Mouse (Mus musculus): ENCODE results near the gene Stxbp4. TPM values are rescaled to one million over a fixed set of nuclear protein-coding genes. Genes with fewer than 3 reads are reported as not detected.

The Stxbp4 gene
- total and polyA plus RNA-seq, 3 experiments, result 3.7 to 5.6 (median 4.6) TPM

- dilution Hi-C loops (cut with MboI; ENCODE audit: extremely low pct_ligation_motif_present, extremely low pct_unique_long_range_greater_than_20kb, low sequenced_read_pairs) (no loop called here), in situ Hi-C loops (cut with MboI; ENCODE audit: low pct_ligation_motif_present, low pct_unique_long_range_greater_than_20kb, low sequenced_read_pairs) (loop anchor here (25.0 kb wide), 1 partner anchor 635 kb away; no protein-coding TSS in a partner anchor)
- H3K36me3 ChIP-seq (replicated peaks in 1 of 2; ENCODE audit: control insufficient read depth in 1 of 2, insufficient read depth in 1 of 2, low read length in 1 of 2), result peaks cover 5 to 19% of the 10 kb centered on the region in 2 experiments
- H3K9ac ChIP-seq (ENCODE audit: insufficient read depth, low read depth), result no peak overlapping the region
- no peak overlapping the region for H3K4me2 ChIP-seq (ENCODE audit: insufficient read depth, low read depth, poor library complexity, severe bottlenecking)
- no peak overlapping the region for H3K4me3 ChIP-seq (replicated peaks in 1 of 3; ENCODE audit: low read depth in 2 of 3, low read length in 2 of 3, poor library complexity in 1 of 3)
- no peak for DNase-seq (ENCODE audit: extremely low read depth)
- no peaks in the 10 kb centered on the region for H3K79me2 ChIP-seq (replicated peaks; ENCODE audit: control insufficient read depth, extremely low read depth, insufficient read depth, poor library complexity, severe bottlenecking)
- TF ChIP-seq ETS1 (conservative IDR thresholded peaks at IDR 0.05; ENCODE audit: low read depth, low read length), result no peak
- no peak overlapping the region for H3K27ac ChIP-seq (ENCODE audit: insufficient read depth, low read depth)
- no peaks in the 10 kb centered on the region for H3K27me3 ChIP-seq (replicated peaks)
- no peaks in the 10 kb centered on the region for H3K9me3 ChIP-seq (replicated peaks; ENCODE audit: low read length)
- H3K4me1 ChIP-seq (ENCODE audit: control insufficient read depth in 1 of 2, insufficient read depth in 2 of 2), result peaks cover 0 to 9% of the 10 kb centered on the region in 2 experiments; a peak in 2 of 4 replicates
These were observed 15.8 kb downstream of the Stxbp4 start for GRCm38 (mm10) chr11:90622044-90622443.

GRCm38 (mm10) chr11:90616431-90616830 lies 21.5 kb downstream of the Stxbp4 start:
- H3K27me3 ChIP-seq (replicated peaks), result no peaks in the 10 kb centered on the region
- dilution Hi-C loops (cut with MboI; ENCODE audit: extremely low pct_ligation_motif_present, extremely low pct_unique_long_range_greater_than_20kb, low sequenced_read_pairs), result no loop called here
- no peak overlapping the region for H3K9ac ChIP-seq (ENCODE audit: insufficient read depth, low read depth)
- no peaks in the 10 kb centered on the region for H3K79me2 ChIP-seq (replicated peaks; ENCODE audit: control insufficient read depth, extremely low read depth, insufficient read depth, poor library complexity, severe bottlenecking)
- in situ Hi-C loops (cut with MboI; ENCODE audit: low pct_ligation_motif_present, low pct_unique_long_range_greater_than_20kb, low sequenced_read_pairs), result loop anchor here (5.0 to 25.0 kb wide), 3 partner anchors 309 to 629 kb away; no protein-coding TSS in a partner anchor
- no peak for TF ChIP-seq POLR2AphosphoS2 (IDR thresholded peaks at IDR 0.05; ENCODE audit: low read depth, low read length)
- TF ChIP-seq RAD21 (IDR thresholded peaks at IDR 0.05; ENCODE audit: low read depth, low read length), result peak; percentile 85
- no peak for TF ChIP-seq ZNF384 (IDR thresholded peaks at IDR 0.05; ENCODE audit: low read depth, low read length)
- TF ChIP-seq CTCF (conservative IDR thresholded peaks at IDR 0.05 in 1 of 2, IDR thresholded peaks at IDR 0.05 in 1 of 2; ENCODE audit: low read depth in 2 of 2, low read length in 2 of 2), result peak; percentile 31 to 83; a peak in 3 of 4 replicates
- TF ChIP-seq MYC (IDR thresholded peaks at IDR 0.05; ENCODE audit: low read depth, low read length), result peak; percentile 32; the same call in 1 of the 2 replicates
- peak; percentile 75 for TF ChIP-seq SMC3 (IDR thresholded peaks at IDR 0.05; ENCODE audit: low read depth, low read length)
- peak; percentile 72 for TF ChIP-seq BHLHE40 (IDR thresholded peaks at IDR 0.05; ENCODE audit: low read depth, low read length)
- peak; percentile 29; the same call in 1 of the 2 replicates for TF ChIP-seq ZC3H11A (IDR thresholded peaks at IDR 0.05; ENCODE audit: low read depth, low read length)
- H3K4me3 ChIP-seq (replicated peaks in 1 of 3; ENCODE audit: low read depth in 2 of 3, low read length in 2 of 3, poor library complexity in 1 of 3), result no peak overlapping the region
- H3K27ac ChIP-seq (ENCODE audit: insufficient read depth, low read depth), result no peak overlapping the region
- H3K36me3 ChIP-seq (replicated peaks in 1 of 2; ENCODE audit: control insufficient read depth in 1 of 2, insufficient read depth in 1 of 2, low read length in 1 of 2), result peaks cover 7 to 35% of the 10 kb centered on the region in 2 experiments
- H3K4me2 ChIP-seq (ENCODE audit: insufficient read depth, low read depth, poor library complexity, severe bottlenecking), result no peak overlapping the region
- DNase-seq (ENCODE audit: extremely low read depth), result peak; percentile 52
- no peaks in the 10 kb centered on the region for H3K9me3 ChIP-seq (replicated peaks; ENCODE audit: low read length)
- H3K4me1 ChIP-seq (ENCODE audit: control insufficient read depth in 1 of 2, insufficient read depth in 2 of 2), result no peaks in the 10 kb centered on the region

GRCm38 (mm10) chr11:90614743-90615142 lies 23.1 kb downstream of the Stxbp4 start:
- Histone ChIP-seq H3K9ac (ENCODE audit: insufficient read depth, low read depth) (no peak overlapping the region), H3K4me1 (ENCODE audit: control insufficient read depth in 1 of 2, insufficient read depth in 2 of 2) (no peaks in the 10 kb centered on the region), H3K36me3 (replicated peaks in 1 of 2; ENCODE audit: control insufficient read depth in 1 of 2, insufficient read depth in 1 of 2, low read length in 1 of 2) (peaks cover 2 to 31% of the 10 kb centered on the region in 2 experiments), H3K79me2 (replicated peaks; ENCODE audit: control insufficient read depth, extremely low read depth, insufficient read depth, poor library complexity, severe bottlenecking) (no peaks in the 10 kb centered on the region), H3K4me3 (replicated peaks in 1 of 3; ENCODE audit: low read depth in 2 of 3, low read length in 2 of 3, poor library complexity in 1 of 3) (no peak overlapping the region), H3K9me3 (replicated peaks; ENCODE audit: low read length) (no peaks in the 10 kb centered on the region), H3K27me3 (replicated peaks) (no peaks in the 10 kb centered on the region), H3K4me2 (ENCODE audit: insufficient read depth, low read depth, poor library complexity, severe bottlenecking) (no peak overlapping the region), H3K27ac (ENCODE audit: insufficient read depth, low read depth) (no peak overlapping the region)
- in situ Hi-C loops (cut with MboI; ENCODE audit: low pct_ligation_motif_present, low pct_unique_long_range_greater_than_20kb, low sequenced_read_pairs) (loop anchor here (5.0 to 25.0 kb wide), 3 partner anchors 307 to 627 kb away; no protein-coding TSS in a partner anchor), dilution Hi-C loops (cut with MboI; ENCODE audit: extremely low pct_ligation_motif_present, extremely low pct_unique_long_range_greater_than_20kb, low sequenced_read_pairs) (no loop called here)
- DNase-seq (ENCODE audit: extremely low read depth), result no peak
- TF ChIP-seq USF1 (IDR thresholded peaks at IDR 0.05; ENCODE audit: low read depth, low read length), result no peak
- no peak for TF ChIP-seq ZMIZ1 (IDR thresholded peaks at IDR 0.05; ENCODE audit: low read depth, low read length)
- no peak for TF ChIP-seq UBTF (IDR thresholded peaks at IDR 0.05; ENCODE audit: low read depth, low read length)
- no peak for TF ChIP-seq POLR2AphosphoS2 (IDR thresholded peaks at IDR 0.05; ENCODE audit: low read depth, low read length)
- no peak for TF ChIP-seq TBP (conservative IDR thresholded peaks at IDR 0.05; ENCODE audit: low read depth, low read length)
- no peak for TF ChIP-seq ZC3H11A (IDR thresholded peaks at IDR 0.05; ENCODE audit: low read depth, low read length)
- no peak for TF ChIP-seq HCFC1 (IDR thresholded peaks at IDR 0.05; ENCODE audit: low read depth, low read length)
- no peak for TF ChIP-seq ZNF384 (IDR thresholded peaks at IDR 0.05; ENCODE audit: low read depth, low read length)
- no peak for TF ChIP-seq RAD21 (IDR thresholded peaks at IDR 0.05; ENCODE audit: low read depth, low read length)
- no peak for TF ChIP-seq PAX5 (IDR thresholded peaks at IDR 0.05; ENCODE audit: low read length)
- TF ChIP-seq CTCF (conservative IDR thresholded peaks at IDR 0.05 in 1 of 2, IDR thresholded peaks at IDR 0.05 in 1 of 2; ENCODE audit: low read depth in 2 of 2, low read length in 2 of 2), result no peak
- no peak for TF ChIP-seq MEF2A (IDR thresholded peaks at IDR 0.05; ENCODE audit: borderline replicate concordance, low read depth, low read length)
- no peak for TF ChIP-seq USF2 (conservative IDR thresholded peaks at IDR 0.05; ENCODE audit: low read depth, low read length)
- no peak for TF ChIP-seq MAX (IDR thresholded peaks at IDR 0.05; ENCODE audit: low read length)
- TF ChIP-seq SMC3 (IDR thresholded peaks at IDR 0.05; ENCODE audit: low read depth, low read length), result no peak
- TF ChIP-seq ZKSCAN1 (IDR thresholded peaks at IDR 0.05; ENCODE audit: borderline replicate concordance, low read depth, low read length), result no peak
- no peak for TF ChIP-seq NELFE (IDR thresholded peaks at IDR 0.05; ENCODE audit: low read depth, low read length)
- TF ChIP-seq E2F4 (IDR thresholded peaks at IDR 0.05; ENCODE audit: insufficient replicate concordance, low read depth, low read length), result no peak
- TF ChIP-seq GABPA (IDR thresholded peaks at IDR 0.05; ENCODE audit: insufficient replicate concordance, low read depth, low read length), result no peak
- no peak for TF ChIP-seq ETS1 (conservative IDR thresholded peaks at IDR 0.05; ENCODE audit: low read depth, low read length)

All from CH12.LX (cell line).